Mouse (Mus musculus) limb, embryonic 10.5 days (tissue): ENCODE data around the gene Aatk. TPM values are rescaled to one million over a fixed set of nuclear protein-coding genes. Genes with fewer than 3 reads are reported as not detected.

Experiments used
- DNase-seq: peaks from one replicate; pipeline ENCODE4 v3.0.0-alpha.2; 2017; ENCODE audit warnings: low spot score
- H3K27ac ChIP-seq: fragments of 300-500 bp; sonication (generic); 2 replicates; pipeline ENCODE4 v1.5.1; 2016; ENCODE audit warnings: mild to moderate bottlenecking
- H3K27me3 ChIP-seq: fragments of 300-500 bp; sonication (generic); 2 replicates; pipeline ENCODE4 v1.6.1; 2016; ENCODE audit warnings: low read depth, mild to moderate bottlenecking; ENCODE audit not compliant: poor library complexity, severe bottlenecking
- H3K36me3 ChIP-seq: fragments of 300-500 bp; sonication (generic); 2 replicates; pipeline ENCODE4 v1.6.1; 2016; ENCODE audit warnings: mild to moderate bottlenecking, moderate library complexity
- H3K4me1 ChIP-seq: fragments of 300-500 bp; sonication (generic); 2 replicates; pipeline ENCODE4 v1.6.1; 2016
- H3K4me3 ChIP-seq: fragments of 300-500 bp; sonication (generic); 2 replicates; pipeline ENCODE4 v1.5.1; 2016; ENCODE audit warnings: mild to moderate bottlenecking, moderate library complexity
- H3K9me3 ChIP-seq: fragments of 300-500 bp; sonication (generic); replicated peaks from 2 replicates; pipeline ENCODE4 v1.6.1; 2016; ENCODE audit warnings: mild to moderate bottlenecking
- WGBS: fragments of 180-500 bp; shearing (Covaris S2); methylation state at CpG from one replicate; pipeline ENCODE4 v1.1.7; 2016; 5-methylcytosine and 5-hydroxymethylcytosine counted together
- polyA plus RNA-seq: library from polyadenylated mRNA; unstranded; fragments of >200 nt; fragmentation: Nextera tagmentation; extraction: Ambion mirVana; gene quantifications from 2 replicates; pipeline ENCODE4 v1.2.1, GENCODE M21; 2016

Aatk gene
- polyA plus RNA-seq: 0.78 and 1.7 TPM in 2 replicates

GRCm38 (mm10) chr11:120046553-120047191 is at the start of gene Aatk:
Gene Aatk, minus strand, starts transcription at chr11:120047167.
- H3K27me3 ChIP-seq: peaks cover 76% of the 10 kb centered on the region
- no peaks in the 10 kb centered on the region for H3K36me3 ChIP-seq
- peak within 1 kb of the TSS; percentile 72 for H3K4me3 ChIP-seq
- H3K27ac ChIP-seq: peak within 1 kb of the TSS; percentile 80
- peaks cover 53% of the 10 kb centered on the region for H3K4me1 ChIP-seq
- WGBS: 1% methylated on average over 57 of the region's 63 CpGs
- DNase-seq: peak; percentile 66
- H3K9me3 ChIP-seq: no peaks in the 10 kb centered on the region

- no peaks in the 10 kb centered on the region for H3K9me3 ChIP-seq
- peaks cover 70% of the 10 kb centered on the region for H3K36me3 ChIP-seq
- no peak overlapping the region for H3K4me3 ChIP-seq
- no peak overlapping the region for H3K27ac ChIP-seq
- H3K4me1 ChIP-seq: peaks cover 8% of the 10 kb centered on the region
- no peak for DNase-seq
- 76% methylated on average over 23 of the region's 23 CpGs for WGBS
- no peaks in the 10 kb centered on the region for H3K27me3 ChIP-seq
Observed at GRCm38 (mm10) chr11:120092817-120093591, 46.0 kb upstream of the Aatk start.

DNA sequence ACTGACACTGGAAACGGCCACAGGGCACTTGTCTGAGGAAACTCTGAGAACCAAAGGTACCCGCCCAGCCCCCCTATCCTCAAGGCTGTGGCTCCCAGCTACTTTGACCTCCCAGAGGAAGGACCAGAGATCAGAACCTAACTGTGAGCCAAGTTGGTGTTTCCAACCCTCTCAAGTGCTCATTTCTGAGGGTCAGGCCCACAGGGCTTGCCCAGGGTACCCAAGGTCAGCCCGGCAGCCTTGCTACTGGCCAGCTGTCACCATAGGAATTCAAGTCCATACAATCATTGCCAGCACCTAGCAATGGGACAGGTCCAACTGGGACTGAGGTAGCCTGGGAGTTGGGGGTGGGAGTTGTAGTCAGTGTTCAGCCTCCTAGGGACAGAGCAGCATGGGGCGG is 43.7 kb upstream of the Aatk start:
- 96% methylated on average over 4 of the region's 4 CpGs for WGBS
- no peak for DNase-seq
- H3K36me3 ChIP-seq: peaks cover 58% of the 10 kb centered on the region

DNA sequence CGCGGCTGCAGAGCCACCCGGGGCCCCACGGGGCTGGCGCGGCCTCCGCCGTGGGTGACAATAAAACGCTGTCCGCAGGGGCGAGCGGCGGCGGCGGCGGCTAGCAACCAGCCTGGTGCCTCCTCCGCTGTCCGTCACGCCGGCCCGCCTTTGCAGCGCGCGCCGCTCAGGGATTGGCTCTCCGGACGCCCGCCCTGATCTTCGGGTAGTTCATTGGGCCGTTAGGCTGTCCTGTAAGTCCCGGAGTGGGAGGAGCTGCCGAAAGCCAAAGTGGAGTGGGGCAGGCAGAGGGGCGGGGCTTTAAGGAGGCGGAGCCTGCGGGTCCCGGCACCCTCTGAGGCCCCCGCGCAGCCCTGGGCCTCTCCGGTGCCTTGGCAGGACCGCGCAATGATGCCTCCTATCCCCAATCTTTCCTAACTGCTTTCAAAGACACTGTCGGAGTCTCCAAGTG is 39.8 kb upstream of the Aatk start, which contains the start of gene Cep131:
TSS of gene Cep131 (minus strand) at position 126 of the 451 bp plus-strand sequence.
- WGBS: under 1% methylated on average over 41 of the region's 42 CpGs
- Histone ChIP-seq H3K27me3 (no peaks in the 10 kb centered on the region), H3K27ac (peak within 1 kb of the TSS; percentile 94), H3K4me3 (peak within 1 kb of the TSS; percentile 96), H3K4me1 (peaks cover 33% of the 10 kb centered on the region), H3K9me3 (no peaks in the 10 kb centered on the region), H3K36me3 (peaks cover 48% of the 10 kb centered on the region)
- peak; percentile 96 for DNase-seq

More for the DNA sequence above, 43.7 kb upstream of the Aatk start:
- H3K4me3 ChIP-seq: no peak overlapping the region
- no peaks in the 10 kb centered on the region for H3K27me3 ChIP-seq
- no peaks in the 10 kb centered on the region for H3K9me3 ChIP-seq
- peaks cover 16% of the 10 kb centered on the region for H3K4me1 ChIP-seq
- H3K27ac ChIP-seq: no peak overlapping the region

- no peak for DNase-seq
- H3K27ac ChIP-seq: peak overlapping the region; percentile 94
- peak overlapping the region; percentile 96 for H3K4me3 ChIP-seq
- WGBS: under 1% methylated on average over 25 of the region's 25 CpGs
- peaks cover 48% of the 10 kb centered on the region for H3K36me3 ChIP-seq
- H3K27me3 ChIP-seq: no peaks in the 10 kb centered on the region
- peaks cover 33% of the 10 kb centered on the region for H3K4me1 ChIP-seq
- no peaks in the 10 kb centered on the region for H3K9me3 ChIP-seq
Observed at GRCm38 (mm10) chr11:120085891-120086627, 39.1 kb upstream of the Aatk start.

DNA sequence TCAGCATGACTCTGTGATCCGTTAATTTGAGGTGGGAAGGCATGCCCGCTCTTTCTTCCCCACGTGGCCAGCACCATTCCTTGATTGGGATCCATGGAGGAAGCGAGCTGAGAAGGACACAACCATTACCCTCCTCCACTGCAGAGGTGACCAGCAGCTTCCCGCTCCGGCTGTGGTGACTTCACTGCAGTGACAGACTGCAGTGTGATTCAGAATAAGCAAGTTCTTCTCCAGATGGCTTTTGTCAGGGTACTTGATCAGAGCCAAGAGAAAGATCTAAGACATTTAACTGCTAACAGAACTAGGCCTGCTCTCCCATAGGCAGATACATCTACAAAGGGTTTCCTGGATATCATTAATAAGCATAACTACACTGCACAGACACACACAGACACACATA is 33.3 kb upstream of the Aatk start:
- Histone ChIP-seq H3K36me3 (peaks cover 94% of the 10 kb centered on the region), H3K27me3 (no peaks in the 10 kb centered on the region), H3K9me3 (no peaks in the 10 kb centered on the region), H3K4me3 (no peak overlapping the region), H3K4me1 (peaks cover 24% of the 10 kb centered on the region), H3K27ac (no peak overlapping the region)
- WGBS: 94% methylated on average over 6 of the region's 6 CpGs
- DNase-seq: no peak

- Histone ChIP-seq H3K4me1 (peaks cover 36% of the 10 kb centered on the region), H3K36me3 (peaks cover 100% of the 10 kb centered on the region), H3K27ac (no peak overlapping the region), H3K27me3 (no peaks in the 10 kb centered on the region), H3K9me3 (no peaks in the 10 kb centered on the region), H3K4me3 (no peak overlapping the region)
- WGBS: 81% methylated on average over 3 of the region's 3 CpGs
- DNase-seq: no peak
Observed at GRCm38 (mm10) chr11:120076191-120076590, 29.2 kb upstream of the Aatk start.

GRCm38 (mm10) chr11:120072986-120073647 is 26.1 kb upstream of the Aatk start:
- Histone ChIP-seq H3K27me3 (no peaks in the 10 kb centered on the region), H3K4me3 (no peak overlapping the region), H3K36me3 (peaks cover 98% of the 10 kb centered on the region), H3K27ac (peak overlapping the region; percentile 11), H3K4me1 (peaks cover 47% of the 10 kb centered on the region), H3K9me3 (no peaks in the 10 kb centered on the region)
- no peak for DNase-seq
- WGBS: 92% methylated on average over 9 of the region's 9 CpGs

DNA sequence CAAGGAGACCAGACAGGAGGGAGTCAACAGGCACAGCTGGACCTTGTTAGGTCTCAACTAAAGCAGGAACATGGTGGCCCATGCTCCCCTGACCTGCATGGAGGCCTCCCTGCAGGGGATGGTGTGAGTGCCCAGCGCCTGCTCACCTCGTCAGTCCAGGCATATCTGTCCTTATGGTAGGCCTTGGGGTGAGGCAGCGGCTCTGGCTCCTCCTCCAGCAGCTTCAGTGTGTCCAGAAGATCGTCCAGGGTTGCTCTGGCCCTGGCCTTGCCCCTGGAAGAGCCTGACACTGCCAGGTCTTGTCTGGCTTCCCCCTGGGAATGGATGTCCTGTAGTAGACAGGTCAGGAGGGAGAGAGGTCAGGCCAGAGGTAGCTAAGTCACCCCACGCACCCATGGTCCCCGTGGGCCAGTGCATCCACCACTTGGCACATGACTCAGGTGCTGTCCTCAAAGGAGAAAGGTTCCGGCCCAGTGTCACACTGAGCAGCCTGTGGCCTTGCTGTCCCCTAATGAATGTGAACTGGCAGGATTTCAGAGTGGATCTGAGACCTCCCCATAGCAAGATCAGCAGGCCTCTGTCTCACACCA is 24.9 kb upstream of the Aatk start:
- 80% methylated on average over 7 of the region's 7 CpGs for whole genome bisulfite sequencing
- H3K27me3 ChIP-seq: no peaks in the 10 kb centered on the region
- no peaks in the 10 kb centered on the region for H3K9me3 ChIP-seq
- peaks cover 59% of the 10 kb centered on the region for H3K4me1 ChIP-seq
- peaks cover 98% of the 10 kb centered on the region for H3K36me3 ChIP-seq
- peak overlapping the region; percentile 11 for H3K27ac ChIP-seq
- no peak for DNase-seq
- H3K4me3 ChIP-seq: no peak overlapping the region

GRCm38 (mm10) chr11:120071065-120071464 is 24.1 kb upstream of the Aatk start:
- Histone ChIP-seq H3K9me3 (no peaks in the 10 kb centered on the region), H3K4me3 (no peak overlapping the region), H3K27ac (peak overlapping the region; percentile 11; the same call in 1 of the 2 replicates), H3K4me1 (peaks cover 56% of the 10 kb centered on the region), H3K36me3 (peaks cover 98% of the 10 kb centered on the region), H3K27me3 (no peaks in the 10 kb centered on the region)
- 68% methylated on average over 12 of the region's 12 CpGs for WGBS
- DNase-seq: no peak

- 89% methylated on average over 27 of the region's 27 CpGs for WGBS
- H3K9me3 ChIP-seq: no peaks in the 10 kb centered on the region
- peaks cover 98% of the 10 kb centered on the region for H3K36me3 ChIP-seq
Observed at GRCm38 (mm10) chr11:120070286-120070930, 23.4 kb upstream of the Aatk start.

More at GRCm38 (mm10) chr11:120070286-120070930, 23.4 kb upstream of the Aatk start:
- DNase-seq: no peak
- 0 out of 2 replicates have a peak overlapping the region, but pooled peaks have one; percentile 11 for H3K27ac ChIP-seq
- no peaks in the 10 kb centered on the region for H3K27me3 ChIP-seq
- H3K4me1 ChIP-seq: peaks cover 53% of the 10 kb centered on the region
- H3K4me3 ChIP-seq: no peak overlapping the region
